Mouse (Mus musculus) limb, embryonic 15.5 days (tissue): ENCODE data around the gene Hepacam2. TPM values are rescaled to one million over a fixed set of nuclear protein-coding genes. Genes with fewer than 3 reads are reported as not detected.
A peak's percentile ranks its signal among the peaks of the same experiment; 100 is the strongest.
"Not testable (repeated sequence)": the region's sequence is repeated elsewhere in the genome, so short reads cannot be mapped to it uniquely, and the experiment has no call there.

Source experiments
- ATAC-seq: fragments of 200-750 bp; cut with Nextera tagmentation; 2 replicates; pipeline ENCODE4 v1.8.0; 2017; ENCODE audit warnings: low read depth, moderate TSS enrichment; ENCODE audit not compliant: insufficient number of reproducible peaks, low FRiP score, low TSS enrichment
- H3K27ac ChIP-seq: fragments of 300-500 bp; sonication (generic); 2 replicates; pipeline ENCODE4 v1.5.1; 2015; ENCODE audit warnings: moderate library complexity, mild to moderate bottlenecking, inconsistent platforms
- H3K27me3 ChIP-seq: fragments of 300-500 bp; sonication (generic); 2 replicates; pipeline ENCODE4 v1.6.1; 2015; ENCODE audit warnings: inconsistent platforms
- H3K36me3 ChIP-seq: fragments of 300-500 bp; sonication (generic); 2 replicates; pipeline ENCODE4 v1.6.1; 2015; ENCODE audit warnings: inconsistent platforms
- H3K4me1 ChIP-seq: fragments of 300-500 bp; sonication (generic); 2 replicates; pipeline ENCODE4 v1.6.1; 2015; ENCODE audit warnings: inconsistent platforms
- H3K4me2 ChIP-seq: fragments of 300-500 bp; sonication (generic); 2 replicates; pipeline ENCODE4 v1.6.1; 2015; ENCODE audit warnings: mild to moderate bottlenecking, inconsistent platforms
- H3K4me3 ChIP-seq: fragments of 300-500 bp; sonication (generic); 2 replicates; pipeline ENCODE4 v1.5.1; 2015; ENCODE audit warnings: mild to moderate bottlenecking, inconsistent platforms
- H3K9ac ChIP-seq: fragments of 300-500 bp; sonication (generic); 2 replicates; pipeline ENCODE4 v1.6.1; 2015; ENCODE audit warnings: inconsistent platforms
- H3K9me3 ChIP-seq: fragments of 300-500 bp; sonication (generic); 2 replicates; pipeline ENCODE4 v1.6.1; 2016; ENCODE audit warnings: inconsistent platforms
- WGBS: fragments of 180-500 bp; shearing (Covaris S2); methylation state at CpG from one replicate; pipeline ENCODE4 v1.1.7; 2015; 5-methylcytosine and 5-hydroxymethylcytosine counted together
- polyA plus RNA-seq: library from polyadenylated mRNA; unstranded; fragments of >200 nt; fragmentation: Nextera tagmentation; extraction: Ambion mirVana; gene quantifications from 2 replicates; pipeline ENCODE4 v1.2.1, GENCODE M21; 2015

Gene Hepacam2
- polyA plus RNA-seq, 1 experiment from 2014 or later = 0.08 TPM

GRCm38 (mm10) chr6:3455944-3456536 lies 42.1 kb downstream of the Hepacam2 start:
- no peak overlapping the region for H3K27ac ChIP-seq
- 57% methylated on average over 11 of the region's 11 CpGs for WGBS
- no peak overlapping the region for H3K4me3 ChIP-seq
- no peak for ATAC-seq
- H3K27me3 ChIP-seq = no peaks in the 10 kb centered on the region
- no peaks in the 10 kb centered on the region for H3K4me1 ChIP-seq
- no peaks in the 10 kb centered on the region for H3K36me3 ChIP-seq
- H3K9me3 ChIP-seq = no peaks in the 10 kb centered on the region
- no peak overlapping the region for H3K9ac ChIP-seq
- H3K4me2 ChIP-seq = no peak overlapping the region

- Histone ChIP-seq H3K27me3 (no peaks in the 10 kb centered on the region), H3K9ac (no peak overlapping the region), H3K36me3 (no peaks in the 10 kb centered on the region), H3K9me3 (no peaks in the 10 kb centered on the region), H3K4me3 (no peak overlapping the region), H3K4me2 (no peak overlapping the region), H3K4me1 (no peaks in the 10 kb centered on the region), H3K27ac (no peak overlapping the region)
- ATAC-seq = no peak
- WGBS = 39% methylated on average over 5 of the region's 5 CpGs
Observed at GRCm38 (mm10) chr6:3454421-3454820, 43.7 kb downstream of the Hepacam2 start.

GRCm38 (mm10) chr6:3447404-3447803 lies 50.7 kb downstream of the Hepacam2 start:
- ATAC-seq = no peak
- no peaks in the 10 kb centered on the region for H3K27me3 ChIP-seq

GRCm38 (mm10) chr6:3443905-3444304 lies 54.2 kb downstream of the Hepacam2 start:
- Histone ChIP-seq H3K36me3 (no peaks in the 10 kb centered on the region), H3K4me3 (no peak overlapping the region), H3K4me1 (no peaks in the 10 kb centered on the region), H3K27me3 (no peaks in the 10 kb centered on the region), H3K4me2 (no peak overlapping the region), H3K9me3 (no peaks in the 10 kb centered on the region), H3K9ac (no peak overlapping the region), H3K27ac (no peak overlapping the region)
- 13% methylated on average over 1 of the region's 1 CpGs for WGBS
- no peak for ATAC-seq

More at GRCm38 (mm10) chr6:3447404-3447803, 50.7 kb downstream of the Hepacam2 start:
- Histone ChIP-seq H3K27ac (no peak overlapping the region), H3K4me1 (no peaks in the 10 kb centered on the region), H3K36me3 (no peaks in the 10 kb centered on the region), H3K4me3 (no peak overlapping the region), H3K9me3 (no peaks in the 10 kb centered on the region), H3K4me2 (no peak overlapping the region), H3K9ac (no peak overlapping the region)
- 4% methylated on average over 5 of the region's 5 CpGs for WGBS

- H3K9ac ChIP-seq = no peak overlapping the region
- H3K4me1 ChIP-seq = no peaks in the 10 kb centered on the region
- H3K36me3 ChIP-seq = no peaks in the 10 kb centered on the region
- no peak overlapping the region for H3K4me2 ChIP-seq
- H3K27me3 ChIP-seq = no peaks in the 10 kb centered on the region
- H3K4me3 ChIP-seq = no peak overlapping the region
- H3K9me3 ChIP-seq = no peaks in the 10 kb centered on the region
- H3K27ac ChIP-seq = no peak overlapping the region
- no peak for ATAC-seq
Observed at GRCm38 (mm10) chr6:3436087-3436486, 62.0 kb downstream of the Hepacam2 start.

GRCm38 (mm10) chr6:3430976-3431375 lies 67.1 kb downstream of the Hepacam2 start:
- WGBS = 86% methylated on average over 2 of the region's 2 CpGs
- H3K4me3 ChIP-seq, H3K9me3 ChIP-seq, H3K27me3 ChIP-seq, H3K27ac ChIP-seq, ATAC-seq, H3K9ac ChIP-seq, H3K36me3 ChIP-seq, H3K4me2 ChIP-seq, H3K4me1 ChIP-seq: not testable (repeated sequence)

GRCm38 (mm10) chr6:3427047-3427446 lies 71.1 kb downstream of the Hepacam2 start:
- ATAC-seq = no peak
- no peak overlapping the region for H3K9ac ChIP-seq

GRCm38 (mm10) chr6:3425333-3425732 lies 72.8 kb downstream of the Hepacam2 start:
- H3K4me2 ChIP-seq, H3K27ac ChIP-seq, H3K4me3 ChIP-seq, H3K9ac ChIP-seq, H3K4me1 ChIP-seq, H3K9me3 ChIP-seq, H3K27me3 ChIP-seq, H3K36me3 ChIP-seq: not testable (repeated sequence)
- peak; percentile 61; the same call in 1 of the 2 replicates for ATAC-seq

More at GRCm38 (mm10) chr6:3427047-3427446, 71.1 kb downstream of the Hepacam2 start:
- Histone ChIP-seq H3K4me3 (no peak overlapping the region), H3K4me1 (no peaks in the 10 kb centered on the region), H3K36me3 (no peaks in the 10 kb centered on the region), H3K4me2 (no peak overlapping the region), H3K27me3 (no peaks in the 10 kb centered on the region), H3K9me3 (no peaks in the 10 kb centered on the region), H3K27ac (no peak overlapping the region)
- WGBS = 76% methylated on average over 1 of the region's 1 CpGs

- peak; percentile 67; the same call in 1 of the 2 replicates for ATAC-seq
- not testable (repeated sequence) for H3K27ac ChIP-seq, H3K4me2 ChIP-seq, H3K4me3 ChIP-seq, H3K36me3 ChIP-seq, H3K4me1 ChIP-seq, H3K9me3 ChIP-seq, H3K9ac ChIP-seq, H3K27me3 ChIP-seq
- 0% methylated on average over 1 of the region's 4 CpGs for WGBS
Observed at GRCm38 (mm10) chr6:3424613-3425277, 73.4 kb downstream of the Hepacam2 start.

Other genes with a start within 250 kb of the Hepacam2 start
- gene Samd9l, start 98.7 kb downstream of the Hepacam2 start, polyA plus RNA-seq = 3.0 and 3.2 TPM in 2 replicates
- 25.8 and 26.3 TPM in 2 replicates for gene Vps50, start 84 bp upstream of the Hepacam2 start, polyA plus RNA-seq